Mouse (Mus musculus): ENCODE measurements around the gene Rbm7. TPM values are rescaled to one million over a fixed set of nuclear protein-coding genes. Genes with fewer than 3 reads are reported as not detected.
"Not testable (repeated sequence)": the region's sequence is repeated elsewhere in the genome, so short reads cannot be mapped to it uniquely, and the experiment has no call there.

The Rbm7 gene
- polyA plus RNA-seq, 1 experiment from 2014 or later = 90.4 TPM

DNA sequence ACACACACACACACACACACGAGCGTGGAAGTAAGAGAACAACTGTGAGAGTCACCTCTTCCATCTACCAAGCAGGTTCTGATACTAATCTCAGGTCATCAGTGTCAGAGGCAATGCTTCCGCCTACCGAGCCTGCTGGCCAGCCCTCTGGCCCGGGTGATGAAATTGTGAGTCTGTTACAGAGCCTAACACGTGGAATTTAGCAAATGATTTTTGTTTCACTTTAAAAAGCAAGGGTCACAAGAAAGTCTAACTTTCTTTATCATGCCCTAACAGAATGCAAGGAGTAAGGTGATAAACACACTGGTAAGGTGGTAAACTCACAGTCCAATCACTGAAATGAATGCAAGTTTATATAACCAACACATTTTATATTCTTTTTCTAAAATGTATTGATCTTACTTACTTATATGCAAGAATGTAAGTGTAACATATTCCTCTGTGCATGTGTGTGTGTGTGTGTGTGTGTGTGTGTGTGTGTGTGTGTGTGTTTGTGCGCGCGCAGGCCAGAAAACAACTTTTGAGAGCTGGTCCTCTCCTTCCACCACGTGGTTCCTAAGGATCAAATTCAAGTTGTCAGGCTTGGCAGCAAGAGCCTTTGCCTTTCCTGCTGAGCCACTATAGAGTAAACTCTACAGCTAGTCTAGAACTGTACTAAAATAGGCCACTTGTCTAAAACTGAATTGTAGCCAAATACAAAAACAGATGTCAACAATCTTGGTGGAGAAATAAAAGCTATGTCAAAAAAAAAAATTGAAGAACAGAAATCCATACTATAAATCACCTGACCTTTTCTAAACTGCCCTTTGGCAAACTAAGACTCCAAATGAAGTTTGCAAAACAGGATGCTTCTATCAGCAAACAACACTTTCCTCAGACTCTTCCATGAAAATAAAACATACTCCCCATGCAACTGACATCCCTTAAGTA, 18.6 kb downstream of the Rbm7 start:
- Histone ChIP-seq H3K36me3 (peaks cover 21% of the 10 kb centered on the region), H3K27ac (replicated peaks) (no peak overlapping the region), H3K27me3 (peaks cover 4% of the 10 kb centered on the region), H3K4me3 (no peak overlapping the region), H3K9ac (no peak overlapping the region), H3K4me2 (no peak overlapping the region), H3K4me1 (replicated peaks) (peaks cover 16% of the 10 kb centered on the region), H3K9me3 (no peaks in the 10 kb centered on the region)
- 90% methylated on average over 10 of the region's 10 CpGs for WGBS
- ATAC-seq (ENCODE audit: low read depth) = no peak

DNA sequence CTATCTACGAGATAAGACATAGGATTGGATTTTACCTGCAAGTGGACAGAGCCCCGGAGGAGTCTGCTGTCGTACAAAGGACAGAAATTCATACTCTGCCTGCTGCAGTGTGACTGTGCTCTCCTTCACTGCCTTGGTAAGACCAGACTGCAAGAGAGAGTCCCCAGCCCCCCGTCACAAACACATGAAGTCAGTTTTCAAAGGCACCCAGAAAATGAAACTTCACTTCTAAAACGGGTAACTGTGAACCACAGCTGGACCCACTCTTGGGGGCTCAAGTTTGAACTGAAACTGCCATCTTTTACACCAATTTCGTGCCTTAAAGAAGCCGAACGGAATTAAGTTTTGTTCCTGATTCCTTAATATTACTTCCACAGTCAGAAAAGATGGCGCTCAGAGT, 20.7 kb downstream of the Rbm7 start:
- Histone ChIP-seq H3K9me3 (no peaks in the 10 kb centered on the region), H3K27ac (replicated peaks) (no peak overlapping the region), H3K9ac (no peak overlapping the region), H3K36me3 (peaks cover 27% of the 10 kb centered on the region), H3K4me1 (replicated peaks) (peaks cover 2% of the 10 kb centered on the region), H3K27me3 (no peaks in the 10 kb centered on the region), H3K4me2 (no peak overlapping the region), H3K4me3 (no peak overlapping the region)
- WGBS = 92% methylated on average over 9 of the region's 9 CpGs
- ATAC-seq (ENCODE audit: low read depth) = no peak

DNA sequence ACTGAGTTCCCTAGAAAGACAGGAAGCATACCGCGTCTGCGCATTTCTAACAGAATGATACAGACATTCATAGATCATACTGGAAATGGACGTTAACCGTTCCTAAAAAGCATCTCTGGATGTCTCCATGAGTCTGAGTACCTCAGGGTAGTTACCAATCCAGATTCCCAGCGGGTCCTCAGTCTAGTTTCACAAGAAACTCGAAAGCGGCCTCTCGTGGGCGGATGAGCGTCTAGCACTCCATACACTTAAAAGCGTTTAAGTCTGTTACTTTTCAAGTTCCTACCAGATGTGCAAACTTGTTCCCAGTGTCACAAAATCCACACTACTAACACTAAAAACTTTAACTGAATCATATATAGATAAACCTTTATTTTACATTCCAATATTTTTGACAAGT, 22.0 kb downstream of the Rbm7 start:
- Histone ChIP-seq H3K9me3 (no peaks in the 10 kb centered on the region), H3K27ac (replicated peaks) (no peak overlapping the region), H3K4me2 (no peak overlapping the region), H3K4me1 (replicated peaks) (no peaks in the 10 kb centered on the region), H3K9ac (no peak overlapping the region), H3K27me3 (no peaks in the 10 kb centered on the region), H3K4me3 (no peak overlapping the region), H3K36me3 (peaks cover 27% of the 10 kb centered on the region)
- 94% methylated on average over 12 of the region's 12 CpGs for WGBS
- no peak for ATAC-seq (ENCODE audit: low read depth)

DNA sequence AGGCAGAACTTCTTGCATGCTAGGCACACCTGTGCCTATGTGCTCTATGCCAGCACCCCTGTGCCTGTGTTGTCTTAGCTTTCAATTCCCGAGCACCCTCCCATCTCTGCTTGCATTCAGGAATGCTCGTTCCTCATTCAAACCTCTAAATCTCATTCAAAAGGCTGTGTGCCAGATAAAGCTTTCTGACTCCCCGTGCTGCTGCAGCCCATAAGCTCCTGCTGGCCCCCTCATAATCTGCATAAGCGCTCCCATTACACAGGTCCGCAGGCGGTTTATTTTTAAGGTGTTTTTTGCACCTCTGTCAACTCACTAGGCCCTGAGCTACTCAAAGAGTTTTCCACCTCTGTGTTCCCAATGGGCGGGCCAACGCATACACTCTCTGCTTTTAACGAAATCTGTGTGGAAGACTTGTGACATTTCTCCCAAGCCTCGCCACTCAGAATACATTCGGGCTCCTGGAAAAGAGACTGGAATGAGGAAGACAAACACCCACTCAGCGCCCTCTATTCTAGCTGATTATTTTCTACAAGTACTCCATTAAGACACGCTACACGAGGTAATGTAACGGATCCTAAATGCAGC, 22.6 kb downstream of the Rbm7 start:
- Histone ChIP-seq H3K9me3 (no peaks in the 10 kb centered on the region), H3K27ac (replicated peaks) (no peak overlapping the region), H3K4me3 (no peak overlapping the region), H3K27me3 (no peaks in the 10 kb centered on the region), H3K9ac (no peak overlapping the region), H3K4me2 (no peak overlapping the region), H3K36me3 (peaks cover 33% of the 10 kb centered on the region), H3K4me1 (replicated peaks) (no peaks in the 10 kb centered on the region)
- WGBS = 92% methylated on average over 15 of the region's 15 CpGs
- no peak for ATAC-seq (ENCODE audit: low read depth)

DNA sequence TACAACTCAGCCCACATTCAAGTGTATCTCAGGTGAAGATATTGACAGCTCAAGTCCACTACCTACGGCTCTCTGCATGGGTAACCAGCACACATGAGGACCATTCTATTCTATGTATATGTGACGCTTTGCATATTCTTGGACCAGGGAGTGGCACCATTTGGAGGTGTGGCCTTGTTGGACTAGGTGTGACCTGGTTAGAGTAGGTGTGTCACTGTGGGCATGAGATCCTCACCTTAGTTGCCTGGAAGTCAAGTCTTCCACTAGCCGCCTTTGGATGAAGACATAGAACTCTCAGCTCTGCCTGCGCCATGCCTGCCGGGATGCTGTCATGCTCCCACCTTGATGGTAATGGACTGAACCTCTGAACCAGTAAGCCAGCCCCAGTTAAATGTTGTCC, 27.6 kb downstream of the Rbm7 start:
- H3K36me3 ChIP-seq = peaks cover 20% of the 10 kb centered on the region
- not testable (repeated sequence) for H3K4me1 ChIP-seq (replicated peaks); H3K9ac ChIP-seq; H3K4me3 ChIP-seq; H3K27ac ChIP-seq (replicated peaks); ATAC-seq (ENCODE audit: low read depth); H3K27me3 ChIP-seq; H3K9me3 ChIP-seq; H3K4me2 ChIP-seq
- 98% methylated on average over 5 of the region's 5 CpGs for WGBS

DNA sequence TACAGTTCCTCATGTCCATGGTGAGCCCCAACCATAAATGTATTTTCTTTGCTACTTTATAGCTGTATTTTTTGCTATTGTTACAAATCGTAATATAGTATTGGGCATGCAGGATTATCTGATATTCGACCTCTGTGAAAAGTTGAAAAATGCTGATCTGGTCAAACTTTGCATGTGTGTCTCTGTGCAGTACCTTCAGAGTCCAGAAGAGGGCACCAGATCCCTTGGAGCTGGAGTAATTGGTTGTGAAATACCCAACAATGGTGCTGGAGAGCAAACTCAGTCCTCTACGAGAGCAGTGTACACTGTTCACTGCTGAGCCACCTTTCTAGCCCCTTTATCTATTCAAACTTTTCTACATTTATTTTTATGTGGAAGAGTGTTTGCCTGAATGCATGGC, 28.3 kb downstream of the Rbm7 start:
- H3K4me2 ChIP-seq = no peak overlapping the region
- no peaks in the 10 kb centered on the region; the same call in 1 of the 2 replicates for H3K9me3 ChIP-seq
- no peak for ATAC-seq (ENCODE audit: low read depth)
- H3K27ac ChIP-seq (replicated peaks) = no peak overlapping the region
- no peak overlapping the region for H3K4me3 ChIP-seq
- H3K36me3 ChIP-seq = peaks cover 20% of the 10 kb centered on the region
- no peaks in the 10 kb centered on the region for H3K27me3 ChIP-seq
- WGBS = 68% methylated on average over 3 of the region's 3 CpGs
- H3K9ac ChIP-seq = no peak overlapping the region
- no peaks in the 10 kb centered on the region for H3K4me1 ChIP-seq (replicated peaks)

DNA sequence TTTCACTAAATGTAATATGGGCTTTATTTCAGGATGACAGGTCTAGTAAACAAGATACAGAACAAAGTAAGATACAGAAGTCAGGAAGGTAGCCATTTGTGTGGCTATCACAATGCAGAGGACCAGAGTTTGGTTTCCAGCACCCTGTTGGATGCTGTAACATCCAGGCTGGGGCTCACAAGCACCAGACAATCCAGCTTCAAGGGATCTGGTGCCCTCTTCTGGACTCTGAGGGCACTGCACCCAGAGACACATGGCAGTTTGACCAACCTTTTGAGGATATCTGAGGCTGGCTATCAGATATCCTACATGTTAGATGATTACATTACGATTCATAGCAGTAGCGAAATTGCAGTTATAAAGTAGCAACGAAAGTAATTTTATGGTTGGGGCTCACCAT, 29.4 kb downstream of the Rbm7 start:
- no peak overlapping the region for H3K4me3 ChIP-seq
- WGBS = 93% methylated on average over 3 of the region's 3 CpGs

DNA sequence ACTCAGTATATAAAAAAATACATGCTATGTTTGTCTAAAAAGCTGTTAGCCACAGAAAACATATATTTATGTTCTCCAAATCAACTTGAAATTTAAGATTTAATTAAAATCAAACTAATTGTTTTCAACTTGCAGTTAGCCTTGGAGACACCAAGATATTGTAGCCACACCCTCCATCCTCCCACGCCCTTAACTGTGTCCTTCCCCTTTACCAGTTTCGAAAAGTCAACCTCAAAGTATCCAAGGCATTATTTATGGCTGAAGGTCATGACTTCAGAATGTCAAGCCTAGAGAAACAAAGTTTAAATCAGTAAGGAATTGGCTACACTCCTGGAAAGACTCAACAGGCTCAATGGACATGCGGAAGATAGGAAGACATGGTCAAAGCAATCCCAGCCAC, 33.6 kb downstream of the Rbm7 start:
- H3K4me2 ChIP-seq = no peak overlapping the region
- WGBS = 81% methylated on average over 3 of the region's 3 CpGs
- H3K27ac ChIP-seq (replicated peaks) = no peak overlapping the region
- no peaks in the 10 kb centered on the region for H3K36me3 ChIP-seq
- ATAC-seq (ENCODE audit: low read depth) = no peak
- H3K4me1 ChIP-seq (replicated peaks) = no peaks in the 10 kb centered on the region
- H3K9me3 ChIP-seq = no peaks in the 10 kb centered on the region; the same call in 1 of the 2 replicates
- no peaks in the 10 kb centered on the region for H3K27me3 ChIP-seq
- no peak overlapping the region for H3K4me3 ChIP-seq
- H3K9ac ChIP-seq = no peak overlapping the region

More for the DNA sequence above, 29.4 kb downstream of the Rbm7 start:
- Histone ChIP-seq H3K36me3 (peaks cover 12% of the 10 kb centered on the region), H3K27me3 (no peaks in the 10 kb centered on the region), H3K4me2 (no peak overlapping the region), H3K27ac (replicated peaks) (no peak overlapping the region), H3K4me1 (replicated peaks) (no peaks in the 10 kb centered on the region), H3K9me3 (no peaks in the 10 kb centered on the region; the same call in 1 of the 2 replicates), H3K9ac (no peak overlapping the region)
- no peak for ATAC-seq (ENCODE audit: low read depth)

DNA sequence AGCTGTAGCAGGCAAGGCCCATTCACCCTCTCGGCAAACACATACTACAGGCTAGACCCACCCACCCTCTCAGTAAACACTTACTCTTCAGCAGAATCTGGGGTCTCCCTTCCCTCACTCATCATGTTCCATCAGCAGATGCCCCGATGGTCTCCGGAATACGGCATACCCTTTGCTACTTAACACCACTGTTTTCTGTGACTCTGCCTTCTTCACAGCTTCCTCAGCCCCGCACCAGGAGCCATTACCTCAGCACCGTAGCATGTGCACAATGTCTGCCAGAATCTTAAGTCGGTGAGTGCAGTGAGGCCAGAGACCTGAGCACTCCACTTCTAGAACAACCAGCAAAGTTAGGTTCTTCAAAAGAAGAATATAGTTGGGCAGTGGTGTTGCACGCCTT, 34.4 kb downstream of the Rbm7 start:
- Histone ChIP-seq H3K27me3 (no peaks in the 10 kb centered on the region), H3K4me3 (no peak overlapping the region), H3K4me1 (replicated peaks) (no peaks in the 10 kb centered on the region), H3K27ac (replicated peaks) (no peak overlapping the region), H3K4me2 (no peak overlapping the region), H3K9me3 (no peaks in the 10 kb centered on the region; the same call in 1 of the 2 replicates), H3K36me3 (no peaks in the 10 kb centered on the region), H3K9ac (no peak overlapping the region)
- WGBS = 93% methylated on average over 8 of the region's 8 CpGs
- no peak for ATAC-seq (ENCODE audit: low read depth)

DNA sequence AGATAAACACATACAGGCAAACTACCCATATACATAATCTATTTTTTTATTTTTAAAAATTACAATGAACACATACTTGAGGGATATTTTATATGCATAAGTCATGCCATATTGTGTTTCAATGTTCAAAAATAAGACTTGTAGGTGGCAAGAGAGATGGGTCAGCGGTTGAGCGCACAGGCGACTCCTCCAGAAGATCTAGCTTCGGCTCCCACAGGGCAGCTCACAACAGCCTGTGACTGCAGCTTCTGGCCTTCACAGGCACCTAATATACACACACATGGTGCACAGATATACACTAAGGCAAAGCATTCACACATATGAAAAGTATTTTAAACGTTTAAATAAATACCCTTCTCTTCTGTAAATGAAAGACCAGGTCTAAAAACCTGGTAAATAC, 35.7 kb downstream of the Rbm7 start:
- H3K27ac ChIP-seq (replicated peaks) = no peak overlapping the region
- H3K27me3 ChIP-seq = no peaks in the 10 kb centered on the region
- no peak overlapping the region for H3K4me2 ChIP-seq
- WGBS = 92% methylated on average over 5 of the region's 5 CpGs
- no peaks in the 10 kb centered on the region for H3K9me3 ChIP-seq
- H3K4me3 ChIP-seq = no peak overlapping the region
- no peaks in the 10 kb centered on the region for H3K4me1 ChIP-seq (replicated peaks)
- no peaks in the 10 kb centered on the region for H3K36me3 ChIP-seq
- no peak overlapping the region for H3K9ac ChIP-seq
- ATAC-seq (ENCODE audit: low read depth) = no peak

DNA sequence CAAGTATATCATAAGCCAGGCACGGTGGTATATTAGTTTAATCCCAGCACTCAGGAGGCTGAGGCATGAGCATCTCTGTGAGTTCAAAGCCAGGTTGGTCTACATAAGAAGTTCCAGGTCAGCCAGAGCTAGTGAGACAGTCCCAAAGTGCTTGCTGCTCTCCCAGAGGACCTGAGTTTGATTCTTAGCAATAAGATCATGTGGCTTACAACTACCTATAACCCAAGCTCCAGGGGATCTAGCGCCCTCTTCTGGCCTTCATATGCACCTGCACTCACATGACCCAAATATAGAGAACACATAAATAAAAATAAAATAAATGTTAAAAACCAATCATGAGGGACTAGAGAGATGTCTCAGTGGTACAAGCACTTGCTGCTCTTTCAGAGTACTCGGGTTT, 36.2 kb downstream of the Rbm7 start:
- 74% methylated on average over 3 of the region's 3 CpGs for WGBS
- H3K9me3 ChIP-seq = no peaks in the 10 kb centered on the region
- no peaks in the 10 kb centered on the region for H3K36me3 ChIP-seq
- no peak overlapping the region for H3K9ac ChIP-seq
- H3K4me3 ChIP-seq = no peak overlapping the region
- H3K4me2 ChIP-seq = no peak overlapping the region
- no peak overlapping the region for H3K27ac ChIP-seq (replicated peaks)
- no peaks in the 10 kb centered on the region for H3K4me1 ChIP-seq (replicated peaks)
- no peaks in the 10 kb centered on the region for H3K27me3 ChIP-seq
- ATAC-seq (ENCODE audit: low read depth) = no peak

DNA sequence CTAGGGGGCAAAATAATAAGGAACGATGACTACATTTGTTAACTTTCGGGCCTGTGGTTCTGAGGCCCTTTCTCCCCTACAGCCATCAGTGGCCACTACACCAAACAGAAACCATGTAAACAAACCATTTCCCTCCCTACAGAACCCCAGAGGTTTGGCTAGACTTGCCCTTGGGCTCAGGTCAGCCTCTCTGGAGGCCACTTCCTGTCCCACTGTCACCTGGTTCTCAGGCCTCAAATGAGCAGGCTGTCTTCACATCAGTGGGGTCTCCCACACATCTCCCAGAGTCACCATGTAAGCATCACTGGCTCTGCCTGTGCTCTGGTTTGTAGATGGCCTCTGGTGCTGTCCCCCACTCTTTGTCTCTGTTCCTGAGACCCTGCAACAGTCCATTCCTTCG, 39.1 kb downstream of the Rbm7 start:
- 87% methylated on average over 3 of the region's 3 CpGs for WGBS
- no peak for ATAC-seq (ENCODE audit: low read depth)
- H3K27ac ChIP-seq (replicated peaks) = no peak overlapping the region
- no peak overlapping the region for H3K9ac ChIP-seq
- no peaks in the 10 kb centered on the region for H3K27me3 ChIP-seq
- no peak overlapping the region for H3K4me2 ChIP-seq
- no peak overlapping the region for H3K4me3 ChIP-seq
- H3K9me3 ChIP-seq = no peaks in the 10 kb centered on the region
- H3K4me1 ChIP-seq (replicated peaks) = no peaks in the 10 kb centered on the region
- no peaks in the 10 kb centered on the region for H3K36me3 ChIP-seq

Measured in neural tube, embryonic 13.5 days (tissue).